Mouse (Mus musculus) stomach, postnatal 0 days (tissue): ENCODE data around the gene Mef2c. TPM values are rescaled to one million over a fixed set of nuclear protein-coding genes. Genes with fewer than 3 reads are reported as not detected.
A peak's percentile ranks its signal among the peaks of the same experiment; 100 is the strongest.

Experiments
- ATAC-seq: fragments of 200-750 bp; cut with Nextera tagmentation; 2 replicates; pipeline ENCODE4 v1.8.0; 2017; ENCODE audit not compliant: low FRiP score, low TSS enrichment
- DNase-seq: peaks from one replicate; pipeline ENCODE4 v3.0.0-alpha.2; 2016; ENCODE audit warnings: low spot score
- H3K27ac ChIP-seq: fragments of 300-500 bp; sonication (generic); replicated peaks from 2 replicates; pipeline ENCODE4 v1.5.1; 2014; ENCODE audit warnings: mild to moderate bottlenecking, control low read depth
- H3K27me3 ChIP-seq: fragments of 300-500 bp; sonication (generic); 2 replicates; pipeline ENCODE4 v1.6.1; 2014; ENCODE audit warnings: low read length; ENCODE audit not compliant: control insufficient read depth, insufficient read depth
- H3K36me3 ChIP-seq: fragments of 300-500 bp; sonication (generic); 2 replicates; pipeline ENCODE4 v1.6.1; 2014; ENCODE audit warnings: low read length, mixed read lengths; ENCODE audit not compliant: control insufficient read depth, insufficient read depth
- H3K4me1 ChIP-seq: fragments of 300-500 bp; sonication (generic); replicated peaks from 2 replicates; pipeline ENCODE4 v1.6.1; 2014; ENCODE audit warnings: antibody characterized with exemption; ENCODE audit not compliant: control insufficient read depth, insufficient read depth
- H3K4me2 ChIP-seq: fragments of 300-500 bp; sonication (generic); replicated peaks from 2 replicates; pipeline ENCODE4 v1.6.1; 2014; ENCODE audit warnings: low read depth, mild to moderate bottlenecking, control low read depth, moderate library complexity
- H3K4me3 ChIP-seq: fragments of 300-500 bp; sonication (generic); 2 replicates; pipeline ENCODE4 v1.5.1; 2014; ENCODE audit warnings: low read depth, low read length, control low read depth
- H3K9ac ChIP-seq: fragments of 300-500 bp; sonication (generic); 2 replicates; pipeline ENCODE4 v1.6.1; 2014; ENCODE audit warnings: mild to moderate bottlenecking, low read length, control low read depth, mixed read lengths
- H3K9me3 ChIP-seq: fragments of 300-500 bp; sonication (generic); 2 replicates; pipeline ENCODE4 v1.6.1; 2016; ENCODE audit warnings: low read length; ENCODE audit not compliant: control insufficient read depth
- CTCF ChIP-seq: IDR thresholded peaks from 2 replicates; pipeline ENCODE4 v1.5.1; 2016; ENCODE audit warnings: antibody characterized with exemption, low read depth, mild to moderate bottlenecking, moderate library complexity
- EP300 ChIP-seq: optimal IDR thresholded peaks from 2 replicates; pipeline ENCODE3; 2016; ENCODE audit warnings: antibody characterized with exemption
- WGBS: fragments of 180-500 bp; shearing (Covaris S2); extraction: QIAGEN DNeasy Blood & Tissue Kit; methylation state at CpG from one replicate; pipeline ENCODE4 v1.1.7; 2014; 5-methylcytosine and 5-hydroxymethylcytosine counted together
- polyA plus RNA-seq: library from polyadenylated mRNA; unstranded; fragments of >200 nt; fragmentation: Nextera tagmentation; extraction: Ambion mirVana; gene quantifications from 2 replicates; pipeline ENCODE4 v1.2.1, GENCODE M21; 2015

Gene Mef2c
- polyA plus RNA-seq, 1 experiment from 2014 or later = 18.4 TPM

- ATAC-seq = no peak
- DNase-seq = no peak
- Histone ChIP-seq H3K27ac (no peak overlapping the region; the same call in 1 of the 2 replicates), H3K9me3 (no peaks in the 10 kb centered on the region), H3K4me2 (peak overlapping the region; percentile 51), H3K36me3 (no peaks in the 10 kb centered on the region), H3K9ac (no peak overlapping the region), H3K4me1 (no peaks in the 10 kb centered on the region), H3K27me3 (no peaks in the 10 kb centered on the region), H3K4me3 (peak overlapping the region; percentile 67)
- TF ChIP-seq EP300 = no peak
- TF ChIP-seq CTCF = no peak
- 24% methylated on average over 2 of the region's 2 CpGs for WGBS
These were observed 21.8 kb downstream of the Mef2c start for GRCm38 (mm10) chr13:83525716-83526005.

GRCm38 (mm10) chr13:83526066-83526465, 22.2 kb downstream of the Mef2c start:
- peak overlapping the region; percentile 67 for H3K4me3 ChIP-seq
- H3K27me3 ChIP-seq = no peaks in the 10 kb centered on the region
- DNase-seq = no peak
- H3K9me3 ChIP-seq = no peaks in the 10 kb centered on the region
- H3K4me1 ChIP-seq = no peaks in the 10 kb centered on the region
- peak overlapping the region; percentile 51 for H3K4me2 ChIP-seq
- TF ChIP-seq EP300 = no peak
- no peak for TF ChIP-seq CTCF
- WGBS = 40% methylated on average over 6 of the region's 6 CpGs
- H3K9ac ChIP-seq = no peak overlapping the region
- no peaks in the 10 kb centered on the region for H3K36me3 ChIP-seq
- ATAC-seq = no peak
- H3K27ac ChIP-seq = no peak overlapping the region

DNA sequence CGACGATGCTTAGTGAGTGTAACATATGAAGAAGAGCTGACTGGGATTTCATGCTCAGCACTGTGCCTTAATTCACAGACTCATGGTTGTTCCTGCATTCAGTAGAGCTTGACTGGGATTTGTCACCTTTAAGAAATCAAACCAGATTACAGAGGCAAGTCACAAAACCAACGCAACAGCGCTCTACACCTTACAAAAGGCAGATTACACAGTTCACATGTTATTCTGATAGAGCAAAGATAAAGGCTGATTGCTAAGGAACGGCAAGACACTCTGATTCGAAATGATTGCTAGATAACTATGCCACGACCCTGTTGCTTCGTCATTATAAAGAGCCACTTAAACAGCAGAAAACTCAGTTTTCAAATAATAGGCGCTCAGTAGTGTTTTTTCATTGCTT, 24.1 kb downstream of the Mef2c start:
- no peak overlapping the region for H3K27ac ChIP-seq
- H3K4me2 ChIP-seq = no peak overlapping the region
- H3K27me3 ChIP-seq = no peaks in the 10 kb centered on the region
- H3K36me3 ChIP-seq = no peaks in the 10 kb centered on the region
- 66% methylated on average over 9 of the region's 9 CpGs for WGBS
- H3K4me1 ChIP-seq = no peaks in the 10 kb centered on the region
- DNase-seq = no peak
- no peak overlapping the region for H3K4me3 ChIP-seq
- no peaks in the 10 kb centered on the region for H3K9me3 ChIP-seq
- H3K9ac ChIP-seq = no peak overlapping the region
- TF ChIP-seq EP300 = no peak
- TF ChIP-seq CTCF = no peak
- ATAC-seq = no peak

GRCm38 (mm10) chr13:83529729-83530314, 26.0 kb downstream of the Mef2c start:
- ATAC-seq (no peak), DNase-seq (no peak)
- Histone ChIP-seq H3K4me2 (no peak overlapping the region), H3K36me3 (no peaks in the 10 kb centered on the region), H3K27me3 (no peaks in the 10 kb centered on the region), H3K4me1 (no peaks in the 10 kb centered on the region), H3K9ac (no peak overlapping the region), H3K9me3 (no peaks in the 10 kb centered on the region), H3K27ac (no peak overlapping the region), H3K4me3 (no peak overlapping the region)
- 53% methylated on average over 8 of the region's 8 CpGs for WGBS
- TF ChIP-seq EP300 (no peak), CTCF (no peak)

- Histone ChIP-seq H3K4me3 (no peak overlapping the region), H3K36me3 (no peaks in the 10 kb centered on the region), H3K27me3 (no peaks in the 10 kb centered on the region), H3K9me3 (no peaks in the 10 kb centered on the region), H3K27ac (no peak overlapping the region), H3K4me1 (no peaks in the 10 kb centered on the region), H3K9ac (no peak overlapping the region), H3K4me2 (no peak overlapping the region)
- no peak for ATAC-seq
- TF ChIP-seq CTCF (no peak), EP300 (no peak)
- no peak for DNase-seq
- WGBS = 86% methylated on average over 4 of the region's 4 CpGs
These were observed 27.1 kb downstream of the Mef2c start for GRCm38 (mm10) chr13:83530889-83531288.

DNA sequence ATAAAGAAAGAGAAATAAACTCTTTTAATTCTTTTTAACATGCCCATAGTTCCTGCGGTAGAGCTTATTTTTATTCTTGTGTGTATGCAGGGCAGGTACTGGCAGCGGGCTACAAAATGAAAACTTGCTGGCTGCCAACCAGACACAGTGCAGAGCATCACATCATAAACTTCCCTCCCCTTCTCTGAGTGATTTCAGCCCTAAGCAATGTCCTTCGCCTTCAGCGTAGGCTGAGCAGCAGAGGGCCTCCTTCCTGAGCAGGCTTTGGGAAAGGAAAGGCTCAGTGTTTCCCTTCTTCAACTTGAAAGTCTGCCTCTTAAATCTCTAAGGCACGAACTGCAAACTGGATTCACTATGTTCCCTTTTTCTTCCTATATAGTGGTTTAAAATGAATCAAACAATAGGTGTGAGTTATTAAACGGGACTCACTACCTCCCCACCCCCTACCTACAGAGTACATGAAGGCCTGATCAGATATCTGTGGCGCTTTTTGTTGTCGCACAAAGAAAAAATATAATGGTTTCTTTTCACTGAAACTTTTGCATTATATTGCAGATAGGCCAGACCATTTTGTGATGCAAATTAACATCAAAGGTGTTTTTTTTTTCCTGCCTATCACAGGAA, 28.2 kb downstream of the Mef2c start:
- WGBS = 49% methylated on average over 8 of the region's 8 CpGs
- H3K4me1 ChIP-seq = no peaks in the 10 kb centered on the region
- no peaks in the 10 kb centered on the region for H3K36me3 ChIP-seq
- H3K4me3 ChIP-seq = no peak overlapping the region
- no peak overlapping the region for H3K9ac ChIP-seq
- DNase-seq = no peak
- no peak overlapping the region for H3K4me2 ChIP-seq
- H3K9me3 ChIP-seq = no peaks in the 10 kb centered on the region
- no peaks in the 10 kb centered on the region for H3K27me3 ChIP-seq
- H3K27ac ChIP-seq = no peak overlapping the region; the same call in 1 of the 2 replicates
- peak; percentile 59; the same call in 1 of the 2 replicates for ATAC-seq
- TF ChIP-seq EP300 (no peak), CTCF (peak; percentile 62)
